Mouse (Mus musculus) erythroblast, embryonic 14.5 days (primary cell): ENCODE results near the gene Zfand5.

Experiments
- GATA1 ChIP-seq: IDR thresholded peaks from 2 replicates; pipeline ENCODE4 v1.6.1; 2012; ENCODE audit warnings: low read length, inconsistent platforms, mixed read lengths
- TAL1 ChIP-seq: IDR thresholded peaks from 3 replicates; pipeline ENCODE4 v1.6.1; 2012; ENCODE audit warnings: low read length, inconsistent platforms, mixed read lengths

- TF ChIP-seq TAL1 (no peak), GATA1 (no peak)
These were observed 16.2 kb upstream of the Zfand5 start for GRCm38 (mm10) chr19:21255920-21256319.
